Mouse (Mus musculus) embryo, embryonic 11.5 days (tissue): Measurements from ENCODE around the gene Lcp2.

Source experiments
- DNase-seq: peaks from one replicate; pipeline ENCODE4 v3.0.0-alpha.2; 2012; ENCODE audit warnings: low read depth, low spot score

The Lcp2 gene

DNA sequence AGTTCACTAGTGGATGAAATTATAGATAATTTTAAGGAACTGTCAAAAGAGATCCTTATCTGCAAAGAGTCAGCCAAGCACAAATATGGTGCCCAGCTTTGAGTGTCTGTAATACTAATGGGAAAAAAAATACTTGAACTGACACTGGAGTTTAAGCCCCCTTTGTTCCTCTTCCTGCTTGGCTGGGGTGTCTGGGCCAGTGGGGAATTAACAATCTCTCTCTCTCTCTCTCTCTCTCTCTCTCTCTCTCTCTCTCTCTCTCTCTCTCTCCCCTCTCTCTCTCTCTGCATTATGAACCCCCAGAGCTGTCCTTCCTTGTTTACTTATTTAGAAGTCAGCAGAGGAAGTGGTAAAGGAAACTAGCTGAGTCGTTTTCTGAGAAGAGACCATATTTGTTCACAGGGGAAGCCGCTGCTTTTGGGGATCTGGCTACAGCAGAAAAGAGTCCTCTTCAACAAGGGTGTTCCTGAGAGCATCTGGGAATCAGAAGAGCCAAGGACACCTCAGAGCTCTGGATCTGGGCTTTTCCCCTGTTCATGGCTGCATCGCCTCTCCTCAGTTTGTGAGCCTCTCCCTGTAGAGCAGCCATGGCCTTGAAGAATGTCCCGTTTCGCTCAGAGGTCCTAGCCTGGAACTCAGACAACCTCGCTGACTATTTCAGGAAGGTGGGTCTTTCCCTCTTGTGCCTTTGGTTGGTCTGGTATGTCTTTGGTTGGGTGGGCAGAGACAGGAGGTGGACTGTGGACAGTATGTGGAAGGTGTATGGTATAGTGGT lies at the start of gene Lcp2:
Gene Lcp2 (plus strand): TSS at position 154 of the 775 bp plus-strand sequence.
- DNase-seq, result no peak

DNA sequence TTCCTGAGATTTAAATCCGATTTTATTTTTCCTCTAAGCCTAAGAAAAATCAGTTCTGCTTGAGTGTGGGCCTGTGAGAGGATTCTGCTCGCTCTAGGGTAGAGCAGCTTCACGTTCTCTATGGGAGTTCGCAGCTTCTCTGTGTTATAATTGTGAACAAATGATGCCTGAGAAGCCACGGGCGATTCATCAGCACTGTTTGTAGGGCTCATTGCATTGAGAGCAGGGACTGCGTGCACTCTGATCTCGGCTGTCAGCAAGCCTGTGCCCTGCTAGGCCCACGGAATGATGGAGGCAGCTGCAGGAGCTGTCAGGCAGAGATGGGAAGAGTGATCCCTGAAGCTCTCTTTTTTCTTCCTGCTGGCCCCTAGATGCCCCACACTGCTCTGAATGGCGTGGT lies 48.5 kb upstream of the Lcp2 start:
- DNase-seq, result no peak

DNA sequence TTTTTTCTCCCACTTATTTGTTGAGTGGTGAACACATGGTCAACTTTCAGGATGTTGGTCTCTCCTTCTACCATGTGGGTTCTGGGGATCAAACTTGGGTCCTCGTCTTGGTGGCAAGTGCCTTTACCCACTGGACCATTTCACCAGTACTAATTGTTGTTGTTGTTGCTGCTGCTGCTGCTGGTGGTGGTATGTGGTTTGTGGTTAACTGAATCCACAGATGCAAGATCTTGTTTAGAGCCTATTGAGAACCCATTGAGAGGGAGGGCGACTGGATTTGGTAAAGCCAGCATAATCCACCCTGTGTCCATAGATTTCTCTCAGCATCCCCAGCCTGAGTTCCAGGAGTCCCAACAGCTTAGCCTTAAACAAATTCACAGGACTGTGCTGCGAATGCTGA lies 46.3 kb upstream of the Lcp2 start:
- no peak for DNase-seq

DNA sequence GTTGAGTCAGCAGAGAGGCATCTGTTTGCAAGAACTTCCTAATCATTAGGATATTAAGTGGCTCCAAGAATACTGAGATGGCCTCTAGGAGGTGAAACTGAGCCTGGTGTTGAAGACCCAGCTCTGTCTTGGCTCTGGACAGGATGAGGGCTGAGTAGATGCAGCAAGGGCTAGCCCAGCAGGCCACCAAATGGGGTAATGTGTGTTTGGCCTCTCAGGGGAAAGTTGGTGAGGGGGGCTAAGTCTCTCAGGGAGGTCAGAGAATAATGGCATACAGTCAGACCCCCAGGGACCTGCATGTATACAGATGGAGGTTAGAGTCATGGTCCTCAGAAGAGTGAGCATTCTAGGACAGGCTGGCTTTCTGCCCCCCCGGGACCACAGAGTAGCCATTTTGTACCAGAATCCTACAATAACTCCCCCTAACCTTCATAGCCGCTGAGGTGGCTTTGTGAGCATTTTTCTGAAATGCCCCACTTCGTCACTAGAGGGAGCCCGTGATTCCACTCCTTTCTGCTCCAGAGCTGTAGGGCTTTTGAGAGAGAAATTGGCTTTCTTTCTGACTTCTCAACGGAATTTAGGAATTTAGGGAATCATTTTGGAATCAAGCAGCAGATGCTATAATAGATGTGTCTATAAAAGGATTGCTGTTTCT lies 44.7 kb upstream of the Lcp2 start:
- peak; percentile 34 for DNase-seq

DNA sequence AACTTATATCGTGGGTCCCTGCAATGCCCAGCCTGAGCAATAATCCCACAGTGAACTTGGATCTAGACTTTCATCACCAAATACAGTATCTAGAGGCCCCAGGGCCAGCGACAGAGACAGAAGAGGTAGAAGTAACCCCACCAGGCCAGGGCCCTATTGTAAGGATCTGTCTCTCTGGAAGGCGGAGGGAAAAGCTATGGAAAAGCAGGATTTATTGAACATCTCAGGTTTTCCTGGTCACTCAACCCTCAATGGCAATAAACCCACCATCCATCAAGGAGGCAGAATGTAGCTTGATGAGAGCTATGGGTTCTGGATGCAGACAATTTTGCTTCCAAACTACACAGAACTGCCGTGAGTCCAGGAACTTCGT lies 44.1 kb upstream of the Lcp2 start:
- no peak for DNase-seq

DNA sequence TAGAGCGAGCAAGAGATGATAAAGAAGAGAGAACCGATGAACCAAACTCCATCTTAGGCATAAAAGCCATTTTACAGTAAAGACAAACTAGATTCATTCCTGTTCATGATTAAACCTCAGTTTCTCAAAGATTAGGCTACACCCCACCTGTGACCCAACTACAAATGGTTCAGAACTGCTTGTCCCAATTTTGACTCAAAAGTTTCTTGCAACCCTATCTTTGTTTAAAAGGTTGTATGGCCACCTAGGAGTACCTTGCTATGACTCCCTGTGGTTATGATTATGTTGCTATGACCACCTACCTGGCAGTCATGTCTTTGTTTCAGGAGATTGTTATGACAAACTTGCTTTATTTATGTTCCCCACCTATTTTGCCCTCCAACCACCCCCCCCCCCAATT lies 39.1 kb upstream of the Lcp2 start:
- no peak for DNase-seq

DNA sequence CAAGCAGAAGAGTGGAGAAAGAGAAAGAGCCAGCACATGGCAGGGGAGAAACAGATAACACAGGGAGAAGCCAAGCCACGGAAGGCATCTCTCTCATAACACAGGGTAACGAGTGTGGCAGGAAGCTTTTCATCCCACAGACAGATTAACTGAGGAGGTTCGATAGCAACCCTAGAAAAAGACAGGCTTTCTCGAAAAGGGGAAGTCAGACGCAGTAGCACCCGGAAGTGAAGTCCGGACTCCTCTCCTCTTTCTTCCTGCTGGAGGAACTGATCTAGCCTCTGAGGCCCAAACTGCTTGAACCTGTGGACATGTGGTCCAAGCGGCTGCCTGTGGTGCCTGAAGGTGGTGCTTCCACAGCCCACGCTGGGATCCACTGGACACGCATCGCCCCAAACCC lies 38.5 kb upstream of the Lcp2 start:
- no peak for DNase-seq

DNA sequence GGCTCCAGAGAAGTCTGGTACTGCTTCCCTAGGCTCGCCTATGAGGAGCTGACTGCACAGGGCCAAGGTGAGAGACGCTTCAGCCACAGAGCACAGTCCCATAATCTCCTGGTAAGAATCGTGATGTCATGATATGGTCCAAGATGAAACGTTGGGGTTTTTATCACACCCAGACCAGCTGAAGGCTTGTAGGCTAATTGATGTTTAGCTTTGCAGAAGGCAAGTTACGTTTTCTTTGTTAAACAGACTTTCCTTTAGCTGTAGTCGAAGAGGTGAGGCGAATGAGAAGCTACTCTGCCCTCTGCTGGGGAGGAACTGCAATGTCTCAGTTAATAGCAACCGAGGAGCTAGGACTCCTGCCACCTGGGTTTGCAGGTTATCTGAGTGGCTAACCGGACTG lies 38.0 kb upstream of the Lcp2 start:
- DNase-seq, result peak; percentile 34

DNA sequence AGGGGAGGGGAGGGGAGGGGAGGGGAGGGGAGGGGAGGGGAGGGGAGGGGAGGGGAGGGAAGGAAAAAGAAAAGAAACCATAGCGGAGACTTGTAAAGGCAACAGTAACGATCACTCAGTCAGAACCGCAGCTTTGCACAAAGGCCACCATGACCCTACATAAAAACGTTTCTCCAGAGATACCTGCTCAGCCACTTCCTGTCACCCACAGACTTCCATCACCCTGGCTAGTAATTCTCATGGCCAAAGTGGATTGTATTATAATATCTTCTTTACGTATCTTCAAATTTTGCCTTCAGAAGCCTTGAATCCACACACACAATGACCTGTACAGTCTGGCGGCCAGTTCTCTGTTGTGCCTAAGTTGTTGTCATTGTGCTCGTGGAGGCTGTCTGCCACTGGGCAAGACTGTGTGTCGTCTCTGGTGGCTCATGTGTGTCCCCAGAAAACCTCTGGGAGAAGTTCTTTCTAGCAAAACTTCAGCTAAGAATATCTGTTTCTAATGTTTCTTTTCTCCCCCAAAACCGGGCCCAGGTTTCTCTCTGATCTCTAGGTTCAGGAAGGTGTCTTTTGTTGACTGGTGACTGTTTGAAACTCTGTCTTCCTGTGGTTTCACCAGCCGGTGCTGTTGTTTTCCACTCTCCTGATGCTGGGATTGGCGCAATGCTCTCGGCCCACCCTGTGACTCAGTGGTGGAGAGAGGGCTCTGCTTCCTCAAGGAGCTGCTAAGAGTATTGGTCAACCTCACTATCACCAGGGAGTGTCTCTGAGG lies 37.2 kb upstream of the Lcp2 start:
- no peak for DNase-seq

DNA sequence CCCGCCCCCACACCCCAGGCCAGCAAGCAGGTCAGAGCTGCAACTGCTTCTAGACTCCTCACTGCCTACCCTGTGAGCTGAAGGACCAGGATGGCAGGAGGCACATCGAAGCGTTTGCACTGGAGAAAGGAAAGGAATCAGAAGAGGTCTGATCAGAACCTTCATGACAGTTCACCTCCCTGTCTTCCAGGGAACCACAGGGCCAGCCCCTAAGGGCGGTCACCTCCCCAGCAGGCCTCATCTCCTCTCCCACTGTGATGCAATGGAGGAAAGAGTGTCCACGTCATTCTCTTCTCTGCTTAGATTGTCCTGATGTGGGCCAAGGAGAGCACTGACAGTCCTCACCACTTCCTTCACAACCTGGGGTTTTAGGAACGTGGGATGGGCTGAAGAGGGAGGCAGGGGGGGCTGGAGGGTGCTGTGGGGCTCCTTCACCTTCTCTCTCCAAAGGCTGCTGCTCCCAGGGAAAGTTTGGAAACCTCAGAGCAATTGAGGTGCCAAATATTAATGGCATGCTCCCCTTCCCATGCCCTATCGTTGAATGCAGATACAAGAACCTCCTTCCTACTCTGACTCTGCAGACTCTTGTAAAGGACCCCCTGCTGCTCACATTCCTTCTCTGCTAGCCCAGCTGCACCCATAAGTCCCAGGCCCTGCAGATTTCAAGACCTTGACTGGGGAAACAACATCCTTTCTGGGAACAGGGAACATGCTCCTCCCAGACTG lies 36.4 kb upstream of the Lcp2 start:
- no peak for DNase-seq

DNA sequence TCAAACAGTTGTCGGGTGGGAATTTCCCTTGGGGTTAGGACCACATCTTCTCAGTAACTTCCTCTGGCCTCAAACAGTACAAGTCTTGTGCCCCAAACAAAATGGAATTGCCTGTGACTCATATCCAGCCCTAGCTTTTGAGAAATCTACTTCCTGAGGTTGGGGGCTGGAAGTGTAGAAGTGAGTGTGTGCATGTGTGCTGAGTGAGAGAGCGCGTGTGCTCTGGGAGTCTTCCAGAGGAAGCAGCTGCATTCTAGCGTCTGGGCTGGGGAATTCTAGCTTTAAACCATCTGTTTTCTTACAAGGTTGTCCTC lies 35.9 kb upstream of the Lcp2 start:
- DNase-seq, result no peak

DNA sequence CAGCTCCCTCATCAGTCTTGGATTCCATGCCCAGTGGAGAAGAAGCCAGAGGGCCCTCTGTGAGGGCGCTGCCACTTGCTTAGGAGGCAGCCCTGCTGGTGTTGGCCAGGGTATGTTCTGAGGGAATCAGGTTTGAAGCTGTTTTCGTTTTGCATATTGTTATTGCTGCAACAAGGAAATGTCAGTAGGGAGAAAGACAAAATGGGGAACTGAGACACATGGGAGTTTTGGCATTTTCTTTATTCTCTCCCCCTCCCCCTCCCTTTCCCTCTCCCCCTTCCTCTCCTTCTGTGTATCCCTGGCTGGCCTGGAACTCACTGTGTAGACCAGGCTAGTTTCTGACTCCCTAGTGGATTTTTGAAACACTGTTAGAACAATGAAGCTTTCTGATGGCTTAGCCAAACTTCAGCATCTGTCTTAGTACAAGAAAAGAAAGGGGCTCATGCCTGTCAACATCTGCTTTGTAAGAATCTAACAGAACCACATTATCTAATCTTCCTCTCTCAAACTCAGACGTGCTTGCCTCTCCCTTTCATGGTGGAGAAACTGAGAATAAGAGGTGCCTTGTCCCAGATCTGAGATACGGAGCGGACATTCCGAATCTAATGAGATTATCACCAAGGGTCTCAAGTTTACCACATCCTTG lies 34.6 kb upstream of the Lcp2 start:
- DNase-seq, result no peak

DNA sequence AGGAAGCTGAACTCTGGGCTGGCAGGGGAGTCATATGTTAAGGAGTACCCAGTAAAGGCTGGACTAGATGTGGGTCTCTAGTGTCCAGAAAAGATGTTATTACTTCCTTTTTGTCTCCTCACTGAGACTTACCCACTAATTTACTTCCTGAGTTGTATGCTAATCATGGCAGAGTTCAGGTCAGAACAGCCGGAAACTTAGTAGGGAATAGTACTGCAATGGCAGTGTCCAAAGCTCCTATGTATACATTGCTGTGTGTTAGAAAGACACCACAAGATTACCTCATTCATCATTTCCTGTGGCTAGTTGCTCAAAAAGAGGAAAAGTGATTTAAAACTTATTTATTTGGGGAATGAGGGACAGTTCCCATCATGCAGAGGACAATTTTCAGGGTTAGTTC lies 21.6 kb upstream of the Lcp2 start:
- DNase-seq, result no peak

DNA sequence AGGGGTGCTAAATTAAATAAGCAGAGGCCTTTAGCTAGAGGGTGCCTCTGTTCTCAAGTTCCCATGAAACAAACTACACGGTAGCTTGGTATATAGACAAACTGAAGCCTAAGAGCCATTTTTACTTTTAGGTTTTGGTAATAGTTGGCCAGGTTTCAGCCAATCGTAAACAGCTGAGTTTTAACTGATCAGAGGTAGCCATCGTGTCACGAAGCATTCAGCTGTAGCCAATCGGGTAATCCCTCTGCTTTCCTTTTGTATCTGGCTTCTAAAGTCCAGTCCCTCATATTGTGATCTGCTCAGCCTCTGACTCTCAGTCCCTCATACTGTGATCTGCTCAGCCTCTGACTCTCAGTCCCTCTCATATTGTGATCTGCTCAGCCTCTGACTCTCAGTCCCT lies 17.1 kb upstream of the Lcp2 start:
- DNase-seq, result no peak

DNA sequence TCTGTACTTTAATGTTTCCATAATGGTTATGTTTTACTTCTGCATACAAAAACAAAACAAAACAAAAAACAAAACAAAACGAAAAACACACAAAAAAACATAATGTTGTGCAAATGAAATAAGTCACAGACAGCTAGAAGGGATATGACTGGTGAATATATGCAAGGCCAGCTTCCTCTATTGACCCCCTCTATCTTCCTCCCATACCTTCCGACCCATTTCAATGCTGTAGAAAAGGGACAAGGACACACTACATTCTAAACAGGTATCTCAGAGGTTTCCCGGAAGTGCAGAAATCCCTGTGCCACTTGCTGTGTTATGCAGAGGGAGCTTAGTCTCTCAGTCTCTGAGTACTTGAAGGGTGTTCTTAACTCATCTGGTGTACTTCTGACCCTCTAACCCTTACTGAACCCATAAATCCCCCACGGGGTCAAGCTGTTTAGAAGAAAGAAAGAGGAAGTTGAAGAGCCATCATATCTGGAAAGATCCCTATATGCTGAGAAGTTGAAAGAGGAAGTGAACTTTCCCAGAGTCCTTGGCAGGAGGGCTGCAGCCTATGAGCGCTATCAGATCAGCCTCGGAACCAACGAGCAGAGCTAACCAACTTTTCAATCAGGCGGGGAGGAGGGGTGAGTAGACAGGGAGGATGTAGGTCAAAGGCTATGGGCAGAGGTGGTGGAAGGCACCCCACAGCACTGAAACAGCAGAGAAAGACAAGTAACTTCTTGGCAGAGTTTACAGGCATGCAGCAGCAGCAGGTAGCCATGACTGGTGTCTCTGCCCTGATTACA lies 15.5 kb upstream of the Lcp2 start:
- no peak for DNase-seq

DNA sequence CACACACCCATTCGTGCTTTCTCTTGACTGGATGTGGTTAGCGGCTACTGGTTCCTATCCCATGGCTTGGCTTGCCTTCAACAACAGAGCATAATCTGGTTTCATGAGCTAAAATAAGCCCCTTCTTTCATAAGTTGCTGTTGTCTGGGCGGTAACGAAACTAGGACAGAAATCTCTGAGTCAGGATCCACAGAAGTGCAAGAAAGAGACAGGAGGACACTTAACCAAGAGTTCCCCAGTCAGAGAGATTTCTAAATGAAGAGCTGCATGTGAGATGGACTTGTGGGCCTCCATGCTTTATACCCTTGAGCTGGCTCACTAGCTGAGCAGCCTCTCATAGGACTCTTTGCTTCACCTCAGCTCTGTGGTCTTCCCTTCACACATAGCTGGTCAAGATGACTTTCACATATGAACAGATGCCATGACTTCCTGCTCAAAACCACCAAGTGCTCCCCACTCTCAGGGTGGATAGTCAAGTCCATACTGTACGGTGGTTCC lies 12.7 kb upstream of the Lcp2 start:
- DNase-seq, result no peak

DNA sequence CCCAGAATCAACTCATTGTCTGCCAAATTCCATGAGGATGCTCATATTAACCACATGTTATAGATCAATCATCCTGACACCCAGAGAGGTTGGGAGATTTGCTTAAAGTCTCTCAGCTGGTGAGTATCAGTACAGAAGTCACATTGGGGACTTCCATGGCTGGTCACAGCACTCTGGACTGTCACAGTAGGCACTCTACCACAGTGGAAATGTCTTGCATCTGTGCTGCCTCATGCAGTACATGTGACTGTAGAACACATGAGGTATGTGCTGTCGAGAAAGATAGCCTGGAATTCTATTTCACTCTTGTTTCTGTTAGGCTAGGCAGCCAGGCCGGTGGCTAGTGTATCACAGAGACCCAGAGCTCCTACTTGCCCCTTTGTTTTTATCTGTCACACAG lies 11.9 kb upstream of the Lcp2 start:
- no peak for DNase-seq

DNA sequence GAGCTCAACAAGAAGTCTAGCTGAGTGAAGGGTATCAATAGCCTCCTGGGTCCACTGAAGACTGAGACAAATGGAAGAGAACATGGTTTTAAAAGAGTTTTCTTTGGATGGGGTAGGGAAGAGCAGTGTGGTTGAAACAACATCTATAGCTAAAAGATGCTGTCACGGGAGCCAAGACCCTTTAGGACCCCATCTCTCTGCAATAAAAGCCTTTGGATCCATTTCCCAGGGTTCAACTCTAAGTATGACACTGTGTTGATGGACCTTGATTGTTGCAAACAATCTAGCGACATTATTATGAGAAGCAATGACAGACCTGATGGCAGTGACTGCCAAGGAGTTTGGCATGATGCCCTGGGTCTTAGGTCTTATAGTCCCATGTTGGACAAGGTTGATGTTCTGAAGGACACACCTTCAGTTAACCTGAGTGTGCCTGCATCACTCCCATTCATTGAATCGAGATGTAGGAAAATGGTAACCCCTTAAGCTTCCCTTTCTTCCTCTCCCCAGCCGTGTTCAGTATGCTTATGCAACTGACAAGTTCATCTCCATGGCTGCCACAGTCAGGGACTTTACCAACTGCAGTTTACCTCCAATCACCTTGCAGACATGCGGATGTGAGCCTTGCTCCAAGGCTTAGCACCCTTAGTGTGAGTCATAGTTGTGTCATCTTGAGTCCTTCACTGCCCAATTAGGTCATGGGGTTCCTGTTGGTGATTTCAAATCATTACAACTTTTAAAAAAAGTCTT lies 10.6 kb upstream of the Lcp2 start:
- DNase-seq, result no peak

DNA sequence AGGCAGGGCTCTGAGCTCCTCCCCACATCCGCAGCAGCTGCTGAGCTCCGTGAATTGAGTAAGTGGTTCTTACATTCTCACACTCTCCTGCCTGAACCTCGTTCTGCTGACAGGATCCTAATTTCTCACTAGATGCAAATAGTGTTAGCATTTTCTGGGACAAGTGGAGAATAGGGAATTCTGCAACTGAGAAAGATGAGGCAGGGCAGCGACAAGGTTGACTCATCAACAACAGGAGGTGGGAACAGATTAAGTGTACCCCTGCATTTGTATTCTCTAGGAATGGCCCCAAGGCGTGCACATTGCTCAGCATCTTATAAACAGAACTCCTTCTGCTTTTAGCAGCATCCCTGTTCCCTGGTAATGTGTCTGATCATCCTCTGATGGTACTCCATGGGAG lies 6.7 kb upstream of the Lcp2 start:
- no peak for DNase-seq

DNA sequence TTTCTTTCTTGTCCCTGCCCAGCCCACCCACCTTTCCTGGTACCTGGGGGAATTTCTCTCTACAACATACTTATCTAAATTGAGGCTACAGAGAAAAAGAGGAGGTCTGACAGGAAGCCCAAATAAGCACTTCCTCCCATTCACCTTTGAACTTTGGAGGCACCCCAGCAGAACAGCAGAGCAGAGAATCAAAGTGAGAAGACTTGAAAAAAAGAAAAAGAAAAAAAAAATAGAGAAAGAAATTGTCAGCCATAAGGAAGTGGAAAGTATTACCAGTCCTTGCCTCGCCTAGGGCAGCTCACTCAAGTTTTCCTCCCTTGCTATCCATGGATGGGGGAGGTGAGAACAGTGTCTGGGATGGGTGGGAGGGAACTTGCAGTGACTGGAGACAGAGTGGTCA lies 3.9 kb upstream of the Lcp2 start:
- no peak for DNase-seq
